Comparison of ENCODE assay signal across 8 mouse cellular contexts in genomic region chr11:103332890-103333651, GRCm38 (mm10). TPM values are rescaled to one million over a fixed set of nuclear protein-coding genes. Genes with fewer than 3 reads are reported as not detected.
A peak's percentile ranks its signal among the peaks of the same experiment; 100 is the strongest.
DNase-seq lines count a peak whose midpoint lies in the region; ATAC-seq and TF ChIP-seq lines count a peak whose summit lies in the region.

No protein-coding gene starts in this region.

- H3K36me3 ChIP-seq in kidney, embryonic 15.5 days: no peaks in the 10 kb centered on the region
- H3K36me3 ChIP-seq in heart, postnatal 0 days (replicated peaks; ENCODE audit: control insufficient read depth, insufficient read depth, low read length): no peaks in the 10 kb centered on the region
- no peaks in the 10 kb centered on the region for H3K36me3 ChIP-seq in midbrain, postnatal 0 days (ENCODE audit: insufficient read depth, low read length)

- H3K4me1 ChIP-seq in kidney, embryonic 15.5 days: peaks cover 20% of the 10 kb centered on the region
- H3K4me1 ChIP-seq in heart, postnatal 0 days (ENCODE audit: control insufficient read depth, insufficient read depth): no peaks in the 10 kb centered on the region; the same call in 1 of the 2 replicates
- H3K4me1 ChIP-seq in midbrain, postnatal 0 days (ENCODE audit: insufficient read depth, low read length): 0 out of 2 replicates have a peak, but pooled peaks cover 6% of the 10 kb centered on the region

- WGBS in kidney, embryonic 15.5 days: 43% methylated on average over 34 of the region's 34 CpGs
- WGBS in heart, postnatal 0 days: 37% methylated on average over 34 of the region's 34 CpGs
- WGBS in midbrain, postnatal 0 days: 25% methylated on average over 34 of the region's 34 CpGs

- peak; percentile 5; the same call in 1 of the 2 replicates for ATAC-seq in kidney, embryonic 15.5 days (replicated peaks; ENCODE audit: low FRiP score)
- no peak; the same call in 1 of the 2 replicates for ATAC-seq in heart, postnatal 0 days (ENCODE audit: insufficient read depth, low read depth)
- peak; percentile 28; the same call in 1 of the 2 replicates for ATAC-seq in midbrain, postnatal 0 days (ENCODE audit: low FRiP score)
- no peak for ATAC-seq in monocyte, adult 5-6 weeks (replicated peaks; ENCODE audit: insufficient number of reproducible peaks, low FRiP score, low TSS enrichment, poor library complexity, severe bottlenecking)
- no peak for ATAC-seq in megakaryocyte progenitor cell, adult 5-6 weeks (replicated peaks; ENCODE audit: poor library complexity)

- no peaks in the 10 kb centered on the region for H3K9me3 ChIP-seq in kidney, embryonic 15.5 days (replicated peaks)
- H3K9me3 ChIP-seq in heart, postnatal 0 days (replicated peaks; ENCODE audit: control insufficient read depth, low read length): no peaks in the 10 kb centered on the region
- H3K9me3 ChIP-seq in midbrain, postnatal 0 days (ENCODE audit: low read length): no peaks in the 10 kb centered on the region

- no peak for TF ChIP-seq EP300 in heart, postnatal 0 days (IDR thresholded peaks at IDR 0.05; ENCODE audit: low read depth)

- H3K27ac ChIP-seq in kidney, embryonic 15.5 days: no peak overlapping the region
- no peak overlapping the region for H3K27ac ChIP-seq in heart, postnatal 0 days (ENCODE audit: low read depth)
- H3K27ac ChIP-seq in midbrain, postnatal 0 days (ENCODE audit: low read depth, low read length): peak overlapping the region; percentile 57

- DNase-seq in kidney, adult 9 months: no peak
- DNase-seq in cerebellum, adult 18-20 months: peak; percentile 53 to 66
- DNase-seq in heart, postnatal 0 days (ENCODE audit: low spot score): no peak
- DNase-seq in midbrain, postnatal 0 days (ENCODE audit: low spot score): peak; percentile 30
- DNase-seq in urinary bladder, postnatal 4 days (ENCODE audit: low spot score in 2 of 2): no peak

- peak overlapping the region; percentile 54 for H3K4me2 ChIP-seq in kidney, embryonic 15.5 days
- peak overlapping the region; percentile 56 for H3K4me2 ChIP-seq in heart, postnatal 0 days (ENCODE audit: low read depth, low read length)
- H3K4me2 ChIP-seq in midbrain, postnatal 0 days (ENCODE audit: low read depth, low read length, poor library complexity, severe bottlenecking): peak overlapping the region; percentile 50

- H3K4me3 ChIP-seq in kidney, embryonic 15.5 days (replicated peaks): peak overlapping the region; percentile 25
- peak overlapping the region; percentile 15 for H3K4me3 ChIP-seq in heart, postnatal 0 days (ENCODE audit: low read depth, low read length)
- H3K4me3 ChIP-seq in midbrain, postnatal 0 days (ENCODE audit: low read depth, low read length): peak overlapping the region; percentile 29

- no peak for TF ChIP-seq CTCF in heart, postnatal 0 days (IDR thresholded peaks at IDR 0.05; ENCODE audit: low read depth)
- no peak for TF ChIP-seq CTCF in midbrain, postnatal 0 days (IDR thresholded peaks at IDR 0.05)

- H3K9ac ChIP-seq in kidney, embryonic 15.5 days: no peak overlapping the region
- no peak overlapping the region for H3K9ac ChIP-seq in heart, postnatal 0 days (replicated peaks; ENCODE audit: low read depth, low read length)
- peak overlapping the region; percentile 44 for H3K9ac ChIP-seq in midbrain, postnatal 0 days (replicated peaks; ENCODE audit: low read length, poor library complexity, severe bottlenecking)

- peaks cover 31% of the 10 kb centered on the region for H3K27me3 ChIP-seq in kidney, embryonic 15.5 days
- peaks cover 14% of the 10 kb centered on the region; the same call in 1 of the 2 replicates for H3K27me3 ChIP-seq in heart, postnatal 0 days (ENCODE audit: control insufficient read depth, insufficient read depth, low read length)
- no peaks in the 10 kb centered on the region for H3K27me3 ChIP-seq in midbrain, postnatal 0 days (ENCODE audit: insufficient read depth, low read length)

RNA-seq across cellular contexts. Expression of gene Arhgap27, which starts 30.4 kb away (rescaled TPM):
- 15.8 and 17.2 TPM in 2 replicates for polyA plus RNA-seq in kidney, embryonic 15.5 days (2015; fragmentation: Nextera tagmentation; extraction: Ambion mirVana)
- total RNA-seq in heart, postnatal 0 days (2014; rRNA removed; ENCODE audit: low replicate concordance): 9.7 and 15.1 TPM in 2 replicates
- polyA plus RNA-seq in heart, postnatal 0 days (2015; fragmentation: Nextera tagmentation; extraction: Ambion mirVana): 5.4 and 6.5 TPM in 2 replicates
- total RNA-seq in midbrain, postnatal 0 days (2014; rRNA removed): 7.6 and 7.9 TPM in 2 replicates
- 4.9 and 6.2 TPM in 2 replicates for polyA plus RNA-seq in midbrain, postnatal 0 days (2015; fragmentation: Nextera tagmentation; extraction: Ambion mirVana)
- total RNA-seq in monocyte, adult 5-6 weeks (2017): 59.2 to 68.0 TPM (median 67.2 TPM) in 3 replicates
- 10.8 and 14.2 TPM in 2 replicates for total RNA-seq in megakaryocyte progenitor cell, adult 5-6 weeks (2015)
- total RNA-seq in megakaryocyte progenitor cell, adult 5-6 weeks (2017): 11.2 and 11.5 TPM in 2 replicates

Comparison
In these comparisons a context has a peak if more than half of its experiments do, and no peak if none do; other contexts are left out.
1. ATAC-seq: peak in kidney, embryonic 15.5 days (single experiment) and midbrain, postnatal 0 days (single experiment); none in heart, postnatal 0 days (single experiment), monocyte, adult 5-6 weeks (single experiment) and megakaryocyte progenitor cell, adult 5-6 weeks (single experiment).
2. DNase-seq: peak in cerebellum, adult 18-20 months (2 of 2) and midbrain, postnatal 0 days (single experiment); none in kidney, adult 9 months (single experiment), heart, postnatal 0 days (single experiment) and urinary bladder, postnatal 4 days (0 of 2).
3. Peak in every context shown above with its lines, with median percentiles within 50 percentile points of each other: H3K4me2 ChIP-seq and H3K4me3 ChIP-seq.